ENCODE assay signal across 8 mouse cellular contexts in genomic region chr2:112367222-112367621, GRCm38 (mm10). TPM values are rescaled to one million over a fixed set of nuclear protein-coding genes. Genes with fewer than 3 reads are reported as not detected.
DNase-seq lines count a peak whose midpoint lies in the region; TF ChIP-seq lines count a peak whose summit lies in the region.

No protein-coding gene starts in this region.

- peaks cover 18% of the 10 kb centered on the region for H3K36me3 ChIP-seq in thymus, adult 2 months (ENCODE audit: control insufficient read depth, insufficient read depth, low read length)
- H3K36me3 ChIP-seq in hindbrain, embryonic 10.5 days: peaks cover 35% of the 10 kb centered on the region
- H3K36me3 ChIP-seq in macrophage (ENCODE audit: inconsistent target): peaks cover 18% of the 10 kb centered on the region; the same call in 1 of the 2 replicates

- no peak overlapping the region for H3K27ac ChIP-seq in thymus, adult 2 months (ENCODE audit: control insufficient read depth, insufficient read depth, low read length)
- peak overlapping the region; percentile 92 for H3K27ac ChIP-seq in hindbrain, embryonic 10.5 days
- H3K27ac ChIP-seq in macrophage: peak overlapping the region; percentile 37

- no peak for TF ChIP-seq CTCF in thymus, adult 2 months (IDR thresholded peaks at IDR 0.05; ENCODE audit: borderline replicate concordance, control insufficient read depth, extremely low read depth, insufficient read depth, low read length, poor library complexity)

- H3K9me3 ChIP-seq in hindbrain, embryonic 10.5 days: no peaks in the 10 kb centered on the region

- peak; percentile 14 for DNase-seq in cerebellum, adult 11-12 months
- no peak for DNase-seq in cerebellum, adult 8-10 months
- DNase-seq in thymus, adult 2 months: peak; percentile 8
- DNase-seq in thymus, postnatal 10 days (ENCODE audit: low spot score in 2 of 2): no peak
- DNase-seq in hindbrain, embryonic 10.5 days (ENCODE audit: low spot score): peak; percentile 7
- peak; percentile 17 for DNase-seq in thymus, postnatal 14 days
- no peak for DNase-seq in right cerebral cortex, adult 18-20 months

- H3K4me3 ChIP-seq in thymus, adult 2 months (ENCODE audit: control insufficient read depth, insufficient read depth, low read length): peak overlapping the region; percentile 94
- peak overlapping the region; percentile 90 for H3K4me3 ChIP-seq in hindbrain, embryonic 10.5 days
- peak overlapping the region; percentile 93 for H3K4me3 ChIP-seq in macrophage (ENCODE audit: inconsistent target)

- no peaks in the 10 kb centered on the region for H3K27me3 ChIP-seq in thymus, adult 2 months (ENCODE audit: control insufficient read depth, insufficient read depth, low read length)
- H3K27me3 ChIP-seq in hindbrain, embryonic 10.5 days (ENCODE audit: insufficient read depth, poor library complexity, severe bottlenecking): no peaks in the 10 kb centered on the region

- WGBS in thymus, adult 2 months: 17% methylated on average over 15 of the region's 15 CpGs
- WGBS in hindbrain, embryonic 10.5 days: 21% methylated on average over 15 of the region's 15 CpGs
- 19% methylated on average over 15 of the region's 15 CpGs for WGBS in macrophage (ENCODE audit: missing documents)

- TF ChIP-seq POLR2A in thymus, adult 2 months (IDR thresholded peaks at IDR 0.05; ENCODE audit: control insufficient read depth, extremely low read depth, insufficient read depth, low read length, poor library complexity): no peak

- H3K79me2 ChIP-seq in macrophage (ENCODE audit: inconsistent target): peaks cover 39% of the 10 kb centered on the region

- peaks cover 3% of the 10 kb centered on the region; the same call in 1 of the 2 replicates for H3K4me1 ChIP-seq in thymus, adult 2 months (replicated peaks; ENCODE audit: control insufficient read depth, insufficient read depth, low read length)
- peaks cover 14% of the 10 kb centered on the region for H3K4me1 ChIP-seq in hindbrain, embryonic 10.5 days (replicated peaks)

RNA-seq across cellular contexts. Expression of gene Emc4, which starts 0.6 kb away (rescaled TPM):
- polyA plus RNA-seq in thymus, adult 2 months (2012; rRNA removed): 82.1 and 96.1 TPM in 2 replicates
- 119 and 140 TPM in 2 replicates for polyA plus RNA-seq in hindbrain, embryonic 10.5 days (2016; fragmentation: Nextera tagmentation; extraction: Ambion mirVana)
- 10 to 100 TPM in 14 of 26 experiments, 1 to 10 TPM in 12; 3.3 to 20.5 (median 10.6) TPM for total RNA-seq in macrophage (2018; cell fraction: chromatin; rRNA removed)
- 10 to 100 TPM; 50.2 to 79.6 (median 63.8) TPM for total RNA-seq in macrophage (2018; cell fraction: cytosol; rRNA removed)
- 10 to 100 TPM in 24 of 26 experiments, 1 to 10 TPM in 2; 9.1 to 43.2 (median 26.7) TPM for total RNA-seq in macrophage (2018; cell fraction: nucleus; rRNA removed)
- 56.0 to 89.0 TPM (median 56.6 TPM) in 3 replicates for polyA plus RNA-seq in macrophage (2018)

RNA-seq across cellular contexts. Expression of gene Katnbl1, which starts 11.8 kb away (rescaled TPM):
- polyA plus RNA-seq in thymus, adult 2 months (2012; rRNA removed): 2.3 and 2.6 TPM in 2 replicates
- 37.7 and 42.1 TPM in 2 replicates for polyA plus RNA-seq in hindbrain, embryonic 10.5 days (2016; fragmentation: Nextera tagmentation; extraction: Ambion mirVana)
- total RNA-seq in macrophage (2018; cell fraction: chromatin; rRNA removed): 100 to 1,000 TPM in 2 of 26 experiments, 10 to 100 TPM in 24; 23.3 to 105 (median 51.8) TPM
- 10 to 100 TPM; 10.9 to 31.1 (median 16.0) TPM for total RNA-seq in macrophage (2018; cell fraction: cytosol; rRNA removed)
- 10 to 100 TPM; 19.5 to 90.1 (median 47.2) TPM for total RNA-seq in macrophage (2018; cell fraction: nucleus; rRNA removed)
- polyA plus RNA-seq in macrophage (2018): 17.2 to 23.4 TPM (median 22.4 TPM) in 3 replicates

Comparison
In these comparisons a context has a peak if more than half of its experiments do, and no peak if none do; other contexts are left out.
1. DNase-seq: peak in cerebellum, adult 11-12 months (single experiment), thymus, adult 2 months (single experiment), hindbrain, embryonic 10.5 days (single experiment) and thymus, postnatal 14 days (single experiment); none in cerebellum, adult 8-10 months (single experiment), thymus, postnatal 10 days (0 of 2) and right cerebral cortex, adult 18-20 months (single experiment).
2. Peak in every context shown above with its lines, with median percentiles within 50 percentile points of each other: H3K4me3 ChIP-seq.